Mouse (Mus musculus): ENCODE data around the gene Ifitm6.

Ifitm6 gene

GRCm38 (mm10) chr7:141021489-141022449, 4.0 kb upstream of the Ifitm6 start:
- in situ Hi-C loops (cut with MboI; ENCODE audit: low pct_unique_long_range_greater_than_20kb in 1 of 2, low sequenced_read_pairs in 2 of 2, unreplicated experiment in 1 of 2) = no loop called here

GRCm38 (mm10) chr7:141019028-141019427, 1.3 kb upstream of the Ifitm6 start:
- in situ Hi-C loops (cut with MboI; ENCODE audit: low pct_unique_long_range_greater_than_20kb in 1 of 2, low sequenced_read_pairs in 2 of 2, unreplicated experiment in 1 of 2) = no loop called here

- in situ Hi-C loops (cut with MboI; ENCODE audit: low pct_unique_long_range_greater_than_20kb in 1 of 2, low sequenced_read_pairs in 2 of 2, unreplicated experiment in 1 of 2) = no loop called here
These were observed 722 bp downstream of the Ifitm6 start for GRCm38 (mm10) chr7:141016707-141017697.

GRCm38 (mm10) chr7:141011238-141011770, 6.4 kb downstream of the Ifitm6 start:
- in situ Hi-C loops (cut with MboI; ENCODE audit: low pct_unique_long_range_greater_than_20kb in 1 of 2, low sequenced_read_pairs in 2 of 2, unreplicated experiment in 1 of 2) = loop anchor here (5.0 kb wide), 1 partner anchor 36 kb away; no protein-coding TSS in a partner anchor

- in situ Hi-C loops (cut with MboI; ENCODE audit: low pct_unique_long_range_greater_than_20kb in 1 of 2, low sequenced_read_pairs in 2 of 2, unreplicated experiment in 1 of 2) = loop anchor here (5.0 kb wide), 1 partner anchor 37 kb away; no protein-coding TSS in a partner anchor
These were observed 7.1 kb downstream of the Ifitm6 start, which contains the start of gene Ifitm3 for GRCm38 (mm10) chr7:141010593-141010992. Gene Ifitm3 (minus strand): TSS chr7:141010770.

GRCm38 (mm10) chr7:141009665-141010064, 8.1 kb downstream of the Ifitm6 start:
- in situ Hi-C loops (cut with MboI; ENCODE audit: low pct_unique_long_range_greater_than_20kb in 1 of 2, low sequenced_read_pairs in 2 of 2, unreplicated experiment in 1 of 2) = loop anchor here (5.0 kb wide), 1 partner anchor 38 kb away; no protein-coding TSS in a partner anchor

- in situ Hi-C loops (cut with MboI; ENCODE audit: low pct_unique_long_range_greater_than_20kb in 1 of 2, low sequenced_read_pairs in 2 of 2, unreplicated experiment in 1 of 2) = no loop called here
These were observed 8.6 kb downstream of the Ifitm6 start for GRCm38 (mm10) chr7:141008938-141009660.

GRCm38 (mm10) chr7:141008312-141008761, 9.4 kb downstream of the Ifitm6 start:
- in situ Hi-C loops (cut with MboI; ENCODE audit: low pct_unique_long_range_greater_than_20kb in 1 of 2, low sequenced_read_pairs in 2 of 2, unreplicated experiment in 1 of 2) = no loop called here

- in situ Hi-C loops (cut with MboI; ENCODE audit: low pct_unique_long_range_greater_than_20kb in 1 of 2, low sequenced_read_pairs in 2 of 2, unreplicated experiment in 1 of 2) = no loop called here
These were observed 10.8 kb downstream of the Ifitm6 start for GRCm38 (mm10) chr7:141006914-141007313.

GRCm38 (mm10) chr7:141006446-141006845, 11.3 kb downstream of the Ifitm6 start:
- in situ Hi-C loops (cut with MboI; ENCODE audit: low pct_unique_long_range_greater_than_20kb in 1 of 2, low sequenced_read_pairs in 2 of 2, unreplicated experiment in 1 of 2) = no loop called here

- in situ Hi-C loops (cut with MboI; ENCODE audit: low pct_unique_long_range_greater_than_20kb in 1 of 2, low sequenced_read_pairs in 2 of 2, unreplicated experiment in 1 of 2) = no loop called here
These were observed 14.3 kb downstream of the Ifitm6 start for GRCm38 (mm10) chr7:141003248-141004010.

GRCm38 (mm10) chr7:141000881-141001708, 16.6 kb downstream of the Ifitm6 start:
- in situ Hi-C loops (cut with MboI; ENCODE audit: low pct_unique_long_range_greater_than_20kb in 1 of 2, low sequenced_read_pairs in 2 of 2, unreplicated experiment in 1 of 2) = no loop called here

GRCm38 (mm10) chr7:140998853-140999700, 18.6 kb downstream of the Ifitm6 start:
- in situ Hi-C loops (cut with MboI; ENCODE audit: low pct_unique_long_range_greater_than_20kb in 1 of 2, low sequenced_read_pairs in 2 of 2, unreplicated experiment in 1 of 2) = no loop called here

- in situ Hi-C loops (cut with MboI; ENCODE audit: low pct_unique_long_range_greater_than_20kb in 1 of 2, low sequenced_read_pairs in 2 of 2, unreplicated experiment in 1 of 2) = no loop called here
These were observed 19.9 kb downstream of the Ifitm6 start for GRCm38 (mm10) chr7:140997817-140998216.

GRCm38 (mm10) chr7:140991117-140991689, 26.5 kb downstream of the Ifitm6 start:
- in situ Hi-C loops (cut with MboI; ENCODE audit: low pct_unique_long_range_greater_than_20kb in 1 of 2, low sequenced_read_pairs in 2 of 2, unreplicated experiment in 1 of 2) = no loop called here
